Mouse (Mus musculus) cerebral cortex, adult 2 months (tissue): ENCODE measurements around the gene Rpa3.

Experiments used
- WGBS: fragments of 180-500 bp; shearing (Covaris S2); methylation state at CpG from one replicate; pipeline ENCODE4 v1.1.7; 2018; 5-methylcytosine and 5-hydroxymethylcytosine counted together

The Rpa3 gene

DNA sequence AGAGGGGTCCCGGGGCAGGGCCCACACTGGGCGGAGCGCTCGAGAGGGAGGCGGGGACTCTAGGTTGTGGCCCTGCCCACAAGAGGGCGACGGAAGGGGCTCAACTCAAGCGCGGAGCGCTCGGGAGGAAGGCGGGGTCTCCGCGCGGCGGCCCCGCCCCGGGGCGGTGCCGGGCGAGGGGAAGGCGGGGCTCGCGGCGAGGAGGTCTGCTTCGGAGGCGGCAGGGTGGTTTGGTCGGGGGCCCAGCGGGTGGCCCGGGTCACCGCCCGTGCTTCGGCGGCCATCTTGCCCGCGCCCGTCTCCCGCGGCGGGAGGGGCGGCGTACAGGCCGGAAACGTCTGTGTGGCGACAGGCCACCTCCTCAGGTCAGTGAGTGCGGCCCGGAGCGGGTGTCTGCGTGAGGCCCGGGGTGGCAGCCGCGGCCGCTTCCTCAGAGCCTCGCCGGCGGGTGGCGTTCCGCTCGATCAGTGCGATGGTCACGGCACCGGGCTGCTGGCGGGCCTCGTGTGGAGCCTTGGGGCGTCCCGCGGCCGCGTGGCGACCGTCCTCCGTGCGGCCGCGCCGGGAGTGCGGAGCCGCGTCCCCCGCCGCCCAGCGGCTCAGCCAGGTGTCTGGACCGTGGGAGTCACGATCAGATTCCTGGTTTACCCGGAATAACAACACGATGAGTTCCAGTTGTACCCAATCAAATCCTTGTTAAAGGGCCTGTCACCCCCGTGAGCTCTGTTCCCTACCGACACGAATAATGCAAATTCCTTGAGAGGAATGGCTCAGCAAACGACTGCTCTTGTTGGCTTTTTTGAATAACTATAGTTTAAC is 49.7 kb downstream of the Rpa3 start, which contains the start of gene Mios:
Gene Mios (plus strand): TSS at position 176 of the 819 bp plus-strand sequence.
- WGBS, result under 1% methylated on average over 88 of the region's 90 CpGs
